Mouse (Mus musculus): ENCODE measurements around the gene Mmrn1.

DNA sequence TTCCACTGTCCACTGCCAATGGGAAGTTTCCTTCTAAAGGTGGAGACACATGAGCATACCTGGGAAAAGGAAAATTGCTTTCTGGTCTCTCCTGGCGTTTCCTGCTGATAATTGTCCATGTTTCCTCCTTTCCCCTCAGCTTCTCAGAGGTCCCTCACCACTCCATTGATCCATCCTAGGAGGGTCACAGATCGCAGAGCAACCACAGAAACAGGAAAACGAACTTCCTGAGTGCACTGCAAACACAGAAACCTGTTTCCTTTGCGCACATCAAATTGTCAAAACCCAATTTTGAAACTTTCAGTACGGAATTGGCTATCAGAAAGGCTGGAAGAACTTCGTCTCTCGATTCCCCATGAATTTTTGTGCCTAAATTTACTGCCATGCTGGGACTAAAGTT, 19.4 kb downstream of the Mmrn1 start:
- TF ChIP-seq CTCF (IDR thresholded peaks at IDR 0.05; ENCODE audit: low read depth, low read length) (no peak), POLR2A (IDR thresholded peaks at IDR 0.05; ENCODE audit: extremely low read depth, insufficient read depth, low read length) (no peak)

Measured in liver, adult 2 months (tissue).